Mouse (Mus musculus) liver, postnatal 0 days (tissue): ENCODE measurements around the gene Slc9a5. TPM values are rescaled to one million over a fixed set of nuclear protein-coding genes. Genes with fewer than 3 reads are reported as not detected.

Experiments used
- ATAC-seq: fragments of 200-750 bp; cut with Nextera tagmentation; 2 replicates; pipeline ENCODE4 v1.8.0; 2017; ENCODE audit warnings: mild to moderate bottlenecking, moderate library complexity
- DNase-seq: peaks from one replicate; pipeline ENCODE4 v3.0.0-alpha.2; 2016
- H3K27ac ChIP-seq: fragments of 300-500 bp; sonication (generic); 2 replicates; pipeline ENCODE4 v1.5.1; 2014; ENCODE audit warnings: antibody characterized with exemption, moderate library complexity, mild to moderate bottlenecking, low read depth
- H3K27me3 ChIP-seq: fragments of 300-500 bp; sonication (generic); 2 replicates; pipeline ENCODE4 v1.6.1; 2014; ENCODE audit warnings: low read length, control low read depth, mixed read lengths; ENCODE audit not compliant: insufficient read depth
- H3K36me3 ChIP-seq: fragments of 300-500 bp; sonication (generic); replicated peaks from 2 replicates; pipeline ENCODE4 v1.6.1; 2014; ENCODE audit warnings: mild to moderate bottlenecking, control low read depth, low read length, moderate library complexity, mixed read lengths; ENCODE audit not compliant: insufficient read depth
- H3K4me1 ChIP-seq: fragments of 300-500 bp; sonication (generic); 2 replicates; pipeline ENCODE4 v1.6.1; 2014; ENCODE audit warnings: antibody characterized with exemption, mild to moderate bottlenecking, control low read depth; ENCODE audit not compliant: insufficient read depth
- H3K4me2 ChIP-seq: fragments of 300-500 bp; sonication (generic); 2 replicates; pipeline ENCODE4 v1.6.1; 2014; ENCODE audit warnings: low read depth, mild to moderate bottlenecking, low read length, moderate library complexity, mixed read lengths
- H3K4me3 ChIP-seq: fragments of 300-500 bp; sonication (generic); 2 replicates; pipeline ENCODE4 v1.5.1; 2014; ENCODE audit warnings: low read depth, low read length
- H3K9ac ChIP-seq: fragments of 300-500 bp; sonication (generic); replicated peaks from 2 replicates; pipeline ENCODE4 v1.6.1; 2014; ENCODE audit warnings: mild to moderate bottlenecking, moderate library complexity
- H3K9me3 ChIP-seq: fragments of 300-500 bp; sonication (generic); 2 replicates; pipeline ENCODE4 v1.6.1; 2016; ENCODE audit warnings: mild to moderate bottlenecking, control low read depth, low read length, mixed read lengths
- CTCF ChIP-seq: sonication (generic); IDR thresholded peaks from 2 replicates; pipeline ENCODE4 v1.5.1; 2016; ENCODE audit warnings: antibody characterized with exemption, low read depth
- EP300 ChIP-seq: IDR thresholded peaks from 2 replicates; pipeline ENCODE4 v1.6.1; 2016; ENCODE audit warnings: antibody characterized with exemption, low read depth, mild to moderate bottlenecking
- WGBS: fragments of 180-500 bp; shearing (Covaris S2); extraction: QIAGEN DNeasy Blood & Tissue Kit; methylation state at CpG from one replicate; pipeline ENCODE4 v1.1.7; 2014; ENCODE audit not compliant: insufficient replicate concordance; 5-methylcytosine and 5-hydroxymethylcytosine counted together
- polyA plus RNA-seq: library from polyadenylated mRNA; unstranded; fragments of >200 nt; fragmentation: Nextera tagmentation; extraction: Ambion mirVana; gene quantifications from 2 replicates; pipeline ENCODE4 v1.2.1, GENCODE M21; 2015

Slc9a5 gene
- polyA plus RNA-seq, 1 experiment from 2014 or later = 0.16 TPM

GRCm38 (mm10) chr8:105342768-105343167, 5.9 kb upstream of the Slc9a5 start:
- Histone ChIP-seq H3K27me3 (peaks cover 8% of the 10 kb centered on the region), H3K9me3 (no peaks in the 10 kb centered on the region), H3K9ac (no peak overlapping the region), H3K4me3 (no peak overlapping the region), H3K27ac (no peak overlapping the region), H3K36me3 (no peaks in the 10 kb centered on the region; the same call in none of the 2 replicates), H3K4me2 (no peak overlapping the region), H3K4me1 (peaks cover 37% of the 10 kb centered on the region)
- DNase-seq (no peak), ATAC-seq (no peak)
- TF ChIP-seq CTCF (no peak), EP300 (no peak)
- 58% methylated on average over 4 of the region's 4 CpGs for WGBS

- no peak overlapping the region for H3K27ac ChIP-seq
- no peaks in the 10 kb centered on the region for H3K9me3 ChIP-seq
- no peak overlapping the region for H3K4me2 ChIP-seq
- ATAC-seq = no peak
- TF ChIP-seq CTCF = no peak
- TF ChIP-seq EP300 = no peak
- no peaks in the 10 kb centered on the region; the same call in 1 of the 2 replicates for H3K36me3 ChIP-seq
- H3K4me3 ChIP-seq = no peak overlapping the region
- 56% methylated on average over 6 of the region's 8 CpGs for WGBS
- no peak for DNase-seq
- peaks cover 48% of the 10 kb centered on the region for H3K4me1 ChIP-seq
- no peak overlapping the region for H3K9ac ChIP-seq
- peaks cover 19% of the 10 kb centered on the region for H3K27me3 ChIP-seq
Observed at GRCm38 (mm10) chr8:105343791-105344574, 4.7 kb upstream of the Slc9a5 start.

- Histone ChIP-seq H3K4me2 (peak overlapping the region; percentile 83), H3K4me1 (peaks cover 42% of the 10 kb centered on the region), H3K9ac (no peak overlapping the region), H3K27ac (peak overlapping the region; percentile 52), H3K9me3 (no peaks in the 10 kb centered on the region), H3K27me3 (peaks cover 32% of the 10 kb centered on the region), H3K4me3 (no peak overlapping the region), H3K36me3 (no peaks in the 10 kb centered on the region; the same call in 1 of the 2 replicates)
- DNase-seq (peak; percentile 46), ATAC-seq (no peak)
- TF ChIP-seq EP300 (no peak), CTCF (no peak)
- WGBS = 37% methylated on average over 7 of the region's 7 CpGs
Observed at GRCm38 (mm10) chr8:105345061-105345975, 3.3 kb upstream of the Slc9a5 start.

- no peaks in the 10 kb centered on the region; the same call in 1 of the 2 replicates for H3K36me3 ChIP-seq
- H3K4me2 ChIP-seq = peak overlapping the region; percentile 83
- 0 out of 2 replicates have a peak, but pooled peaks have one; percentile 2 for ATAC-seq
- peak; percentile 43 for DNase-seq
- H3K9me3 ChIP-seq = no peaks in the 10 kb centered on the region
- H3K27me3 ChIP-seq = peaks cover 43% of the 10 kb centered on the region
- peak overlapping the region; percentile 63 for H3K4me3 ChIP-seq
- peak overlapping the region; percentile 59 for H3K9ac ChIP-seq
- WGBS = 9% methylated on average over 30 of the region's 34 CpGs
- peak overlapping the region; percentile 41 for H3K27ac ChIP-seq
- peaks cover 39% of the 10 kb centered on the region for H3K4me1 ChIP-seq
- TF ChIP-seq EP300 (no peak), CTCF (no peak)
Observed at GRCm38 (mm10) chr8:105346611-105347427, 1.8 kb upstream of the Slc9a5 start.

GRCm38 (mm10) chr8:105347428-105348221, 1.0 kb upstream of the Slc9a5 start, which contains the start of gene Fhod1:
TSS of gene Fhod1 (minus strand) at chr8:105347953.
- TF ChIP-seq EP300 = no peak
- peak; percentile 30; the same call in 1 of the 2 replicates for TF ChIP-seq CTCF
- H3K27me3 ChIP-seq = peaks cover 43% of the 10 kb centered on the region

More at GRCm38 (mm10) chr8:105347428-105348221, 1.0 kb upstream of the Slc9a5 start, which contains the start of gene Fhod1:
- no peaks in the 10 kb centered on the region for H3K9me3 ChIP-seq
- H3K4me2 ChIP-seq = peak within 1 kb of the TSS; percentile 83
- peak within 1 kb of the TSS; percentile 63 for H3K4me3 ChIP-seq
- H3K36me3 ChIP-seq = no peaks in the 10 kb centered on the region; the same call in 1 of the 2 replicates
- peak; percentile 86 for ATAC-seq
- peak; percentile 91 for DNase-seq
- under 1% methylated on average over 53 of the region's 53 CpGs for WGBS
- peak within 1 kb of the TSS; percentile 41 for H3K27ac ChIP-seq
- peaks cover 39% of the 10 kb centered on the region for H3K4me1 ChIP-seq
- H3K9ac ChIP-seq = peak within 1 kb of the TSS; percentile 59
